Mouse (Mus musculus) hindbrain, embryonic 11.5 days (tissue): ENCODE data around the gene Abr. TPM values are rescaled to one million over a fixed set of nuclear protein-coding genes. Genes with fewer than 3 reads are reported as not detected.

Experiments
- ATAC-seq: fragments of 200-750 bp; cut with Nextera tagmentation; 2 replicates; pipeline ENCODE4 v1.8.0; 2017; ENCODE audit warnings: mild to moderate bottlenecking, moderate TSS enrichment, moderate library complexity; ENCODE audit not compliant: low FRiP score
- DNase-seq: peaks from one replicate; pipeline ENCODE4 v3.0.0-alpha.2; 2015; ENCODE audit warnings: low spot score
- H3K27ac ChIP-seq: fragments of 300-500 bp; sonication (generic); 2 replicates; pipeline ENCODE4 v1.5.1; 2014; ENCODE audit warnings: mild to moderate bottlenecking, low read depth, low read length
- H3K27me3 ChIP-seq: fragments of 300-500 bp; sonication (generic); 2 replicates; pipeline ENCODE4 v1.6.1; 2014; ENCODE audit warnings: mild to moderate bottlenecking, low read length, moderate library complexity, mixed read lengths; ENCODE audit not compliant: control insufficient read depth, insufficient read depth
- H3K36me3 ChIP-seq: fragments of 300-500 bp; sonication (generic); 2 replicates; pipeline ENCODE4 v1.6.1; 2014; ENCODE audit warnings: mild to moderate bottlenecking, low read length, moderate library complexity, mixed read lengths; ENCODE audit not compliant: control insufficient read depth, insufficient read depth
- H3K4me1 ChIP-seq: fragments of 300-500 bp; sonication (generic); replicated peaks from 2 replicates; pipeline ENCODE4 v1.6.1; 2014; ENCODE audit warnings: low read length, mixed read lengths; ENCODE audit not compliant: control insufficient read depth, insufficient read depth
- H3K4me2 ChIP-seq: fragments of 300-500 bp; sonication (generic); replicated peaks from 2 replicates; pipeline ENCODE4 v1.6.1; 2014; ENCODE audit warnings: mild to moderate bottlenecking, low read depth, low read length
- H3K4me3 ChIP-seq: fragments of 300-500 bp; sonication (generic); 2 replicates; pipeline ENCODE4 v1.5.1; 2014; ENCODE audit warnings: low read depth, low read length
- H3K9ac ChIP-seq: fragments of 300-500 bp; sonication (generic); 2 replicates; pipeline ENCODE4 v1.6.1; 2014; ENCODE audit warnings: low read depth, low read length
- H3K9me3 ChIP-seq: fragments of 300-500 bp; sonication (generic); 2 replicates; pipeline ENCODE4 v1.6.1; 2016; ENCODE audit warnings: low read length; ENCODE audit not compliant: control insufficient read depth
- WGBS: fragments of 180-500 bp; shearing (Covaris S2); extraction: QIAGEN DNeasy Blood & Tissue Kit; methylation state at CpG from one replicate; pipeline ENCODE4 v1.1.7; 2014; 5-methylcytosine and 5-hydroxymethylcytosine counted together
- polyA plus RNA-seq: library from polyadenylated mRNA; unstranded; fragments of >200 nt; fragmentation: Nextera tagmentation; extraction: Ambion mirVana; gene quantifications from 2 replicates; pipeline ENCODE4 v1.2.1, GENCODE M21; 2014

Gene Abr
- polyA plus RNA-seq, 1 experiment from 2014 or later = 35.8 TPM

DNA sequence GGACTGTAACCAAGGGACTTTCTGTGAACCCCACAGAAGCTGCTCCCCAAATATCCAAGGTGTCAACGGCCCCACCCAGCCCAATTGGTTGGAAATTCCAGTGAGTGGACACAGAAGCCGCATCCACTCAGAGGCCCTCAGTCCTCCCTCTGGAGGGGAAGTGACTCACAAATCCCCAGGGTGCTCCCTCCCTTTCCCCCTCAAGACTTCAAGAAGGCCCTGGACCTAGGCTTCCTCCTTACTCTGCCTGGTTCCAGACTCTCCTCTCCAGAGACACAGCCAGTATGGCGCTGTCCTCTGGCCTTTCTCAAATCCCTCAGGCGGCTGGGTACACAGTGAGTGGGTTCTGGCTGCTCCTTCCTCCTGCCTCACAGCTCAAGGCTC lies 124.4 kb downstream of the Abr start:
- Histone ChIP-seq H3K4me3 (no peak overlapping the region), H3K27ac (no peak overlapping the region), H3K9ac (no peak overlapping the region), H3K36me3 (no peaks in the 10 kb centered on the region), H3K4me1 (peaks cover 11% of the 10 kb centered on the region), H3K9me3 (no peaks in the 10 kb centered on the region), H3K27me3 (no peaks in the 10 kb centered on the region), H3K4me2 (no peak overlapping the region)
- ATAC-seq (no peak), DNase-seq (no peak)
- 86% methylated on average over 4 of the region's 4 CpGs for WGBS

DNA sequence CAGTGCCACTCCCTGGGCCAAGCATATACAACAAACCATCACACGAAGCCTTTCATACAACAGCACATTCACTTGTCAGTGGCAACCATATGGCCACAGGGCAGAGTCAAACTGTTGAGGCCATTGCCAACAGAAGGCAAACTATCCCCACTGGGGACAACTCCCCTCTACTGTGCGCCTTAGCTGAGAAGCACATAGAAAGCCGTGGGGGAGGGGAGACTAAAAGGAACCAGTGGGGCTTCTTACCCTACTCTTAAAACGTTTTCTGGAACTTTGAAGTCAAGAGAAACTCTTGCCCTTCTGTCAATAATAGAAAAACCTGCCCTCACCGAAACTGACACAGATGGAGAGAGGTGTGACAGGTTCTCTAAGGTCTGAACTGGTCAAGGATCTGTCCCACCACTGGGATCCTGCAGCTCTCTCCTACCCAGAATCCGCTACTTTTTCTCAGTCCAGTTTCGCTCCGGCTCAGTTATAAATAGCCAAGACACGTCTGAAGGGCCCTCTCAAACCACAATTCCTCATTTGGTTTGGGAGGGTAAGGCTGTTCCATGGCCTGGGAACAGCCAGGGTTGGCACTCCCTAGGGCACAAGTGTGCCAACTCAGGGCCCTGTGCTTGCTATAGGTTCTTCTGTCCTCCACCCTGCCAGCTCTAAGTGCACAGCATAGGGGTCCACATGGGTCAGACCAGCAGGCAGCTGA lies 124.9 kb downstream of the Abr start:
- DNase-seq = no peak
- Histone ChIP-seq H3K27me3 (no peaks in the 10 kb centered on the region), H3K4me1 (peaks cover 11% of the 10 kb centered on the region), H3K4me2 (no peak overlapping the region), H3K9me3 (no peaks in the 10 kb centered on the region), H3K9ac (no peak overlapping the region), H3K4me3 (no peak overlapping the region), H3K27ac (no peak overlapping the region), H3K36me3 (no peaks in the 10 kb centered on the region)
- 81% methylated on average over 9 of the region's 9 CpGs for WGBS
- no peak for ATAC-seq

DNA sequence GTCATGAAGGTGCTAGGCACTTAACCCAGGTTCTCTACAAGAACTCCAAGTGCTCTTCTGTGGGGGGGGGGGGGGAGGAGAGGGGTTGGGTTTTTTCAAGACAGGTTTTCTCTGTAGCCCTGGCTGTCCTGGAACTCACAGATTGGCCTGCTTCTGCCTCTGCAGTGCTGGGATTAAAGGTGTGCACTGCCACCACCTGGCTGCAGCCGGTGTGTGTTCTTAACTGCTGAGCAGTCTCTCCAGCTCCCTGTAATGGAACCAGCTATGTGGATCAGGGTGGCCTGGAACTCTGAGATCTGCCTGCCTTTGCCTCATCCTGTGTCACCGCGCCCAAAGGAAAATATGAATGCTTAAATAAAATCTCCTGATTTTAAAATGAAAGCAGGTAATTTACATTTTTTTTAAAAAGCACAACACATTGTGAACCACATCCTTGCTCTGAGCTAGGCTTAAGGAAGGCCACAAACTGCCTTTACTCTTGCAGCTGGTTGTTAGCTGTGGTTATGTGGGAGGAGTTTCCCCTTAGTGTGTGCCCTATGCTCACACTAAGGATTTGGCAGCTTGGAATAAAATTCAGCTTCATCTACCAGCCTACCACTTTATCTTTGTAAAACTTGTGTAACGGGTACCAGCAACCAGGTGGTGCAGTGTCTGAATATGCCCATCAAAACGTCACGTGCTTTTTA lies 125.9 kb downstream of the Abr start:
- Histone ChIP-seq H3K9ac (no peak overlapping the region), H3K9me3 (no peaks in the 10 kb centered on the region), H3K4me1 (peaks cover 11% of the 10 kb centered on the region), H3K27me3 (no peaks in the 10 kb centered on the region), H3K4me3 (no peak overlapping the region), H3K27ac (no peak overlapping the region), H3K36me3 (no peaks in the 10 kb centered on the region), H3K4me2 (no peak overlapping the region)
- ATAC-seq (no peak), DNase-seq (no peak)
- 73% methylated on average over 6 of the region's 6 CpGs for WGBS

DNA sequence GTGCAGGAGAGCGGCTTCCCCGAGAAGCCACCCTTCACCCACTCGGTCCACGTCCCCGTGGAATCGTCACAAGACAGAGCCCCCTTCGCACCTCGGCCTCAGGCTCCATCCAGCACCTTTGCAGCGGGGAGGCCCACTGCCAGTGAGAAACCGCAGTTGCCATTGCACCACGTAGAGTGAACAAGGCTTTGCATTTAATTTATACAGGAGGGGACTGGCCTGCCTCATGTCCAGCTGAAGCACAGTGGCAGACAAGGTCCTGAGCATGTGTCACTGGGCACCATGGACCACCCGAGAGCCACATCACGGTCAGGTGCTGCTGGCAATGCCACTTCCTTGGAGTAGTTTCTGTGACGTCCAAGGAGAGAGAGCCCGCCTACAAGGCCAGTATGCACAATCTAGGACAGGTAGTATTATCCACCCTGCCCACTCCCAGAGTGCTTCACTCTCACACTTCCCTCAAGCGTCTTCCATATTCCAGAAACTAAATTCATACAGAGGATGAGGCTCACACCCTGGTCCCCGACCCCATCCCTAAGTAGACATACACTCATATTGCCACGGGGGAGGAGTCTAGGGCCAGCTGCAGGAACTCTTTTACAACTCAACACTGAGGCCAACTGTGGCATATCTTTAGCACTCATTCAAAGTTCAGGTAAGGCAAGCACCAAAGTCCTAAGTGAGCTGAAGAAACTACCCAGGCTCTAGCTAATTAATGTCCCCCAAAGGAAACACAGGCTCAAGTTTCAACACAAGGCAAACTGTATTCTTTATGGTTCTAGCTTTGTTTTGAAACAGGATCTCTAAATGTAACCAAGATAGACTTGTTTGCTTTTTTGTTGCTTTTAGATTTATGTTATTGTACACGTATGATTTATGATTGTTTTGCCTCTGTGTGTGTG lies 126.7 kb downstream of the Abr start:
- peak; percentile 47; the same call in 1 of the 2 replicates for ATAC-seq
- peak overlapping the region; percentile 62 for H3K4me3 ChIP-seq
- peak overlapping the region; percentile 93; the same call in 1 of the 2 replicates for H3K27ac ChIP-seq
- peaks cover 11% of the 10 kb centered on the region for H3K4me1 ChIP-seq
- peak overlapping the region; percentile 90 for H3K9ac ChIP-seq
- 21% methylated on average over 19 of the region's 19 CpGs for WGBS
- H3K4me2 ChIP-seq = peak overlapping the region; percentile 91
- H3K36me3 ChIP-seq = no peaks in the 10 kb centered on the region
- peak; percentile 36 for DNase-seq
- no peaks in the 10 kb centered on the region for H3K9me3 ChIP-seq
- H3K27me3 ChIP-seq = no peaks in the 10 kb centered on the region

DNA sequence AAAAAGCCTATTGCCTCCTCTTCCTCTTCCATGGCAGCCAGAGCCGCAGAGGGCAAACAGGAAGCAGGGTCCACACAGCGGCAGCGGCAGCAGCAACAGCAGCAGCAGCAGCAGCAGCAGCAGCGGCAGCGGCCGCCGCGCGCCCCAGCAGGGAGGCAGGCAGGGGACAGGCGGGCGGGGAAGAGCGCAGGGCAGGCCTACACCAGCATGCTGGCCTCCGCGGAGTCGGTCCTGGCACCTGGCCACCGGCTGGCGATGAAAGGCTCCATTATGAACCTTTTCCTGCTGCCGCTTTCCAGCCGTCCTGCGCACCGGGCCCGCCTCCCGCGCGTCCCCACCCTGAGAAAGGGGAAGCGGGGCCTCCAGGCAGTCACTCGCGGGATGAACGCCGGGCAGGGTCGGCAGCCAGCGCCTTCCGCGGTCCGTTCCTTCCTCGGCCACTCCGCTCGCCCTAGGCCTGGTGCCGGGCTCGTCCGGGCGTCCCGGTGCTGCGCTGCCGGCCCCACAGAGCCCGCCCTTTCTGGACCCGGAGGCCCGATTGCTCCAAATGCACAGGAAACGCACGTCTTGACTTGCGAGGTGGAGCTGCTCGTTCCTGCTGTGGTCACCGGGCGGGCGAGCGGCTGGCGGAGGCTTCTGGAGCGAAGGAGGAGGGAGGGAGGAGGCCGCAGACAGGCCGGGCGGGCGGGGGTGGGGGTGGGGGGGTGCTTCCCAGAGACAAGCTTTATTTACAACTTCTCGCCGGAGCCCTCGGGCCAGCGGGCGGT lies 127.6 kb downstream of the Abr start:
- peaks cover 11% of the 10 kb centered on the region for H3K4me1 ChIP-seq
- peak overlapping the region; percentile 90 for H3K9ac ChIP-seq
- DNase-seq (peak; percentile 75), ATAC-seq (peak; percentile 68)
- H3K9me3 ChIP-seq = no peaks in the 10 kb centered on the region
- no peaks in the 10 kb centered on the region for H3K27me3 ChIP-seq
- no peaks in the 10 kb centered on the region for H3K36me3 ChIP-seq
- under 1% methylated on average over 49 of the region's 67 CpGs for WGBS
- H3K4me3 ChIP-seq = peak overlapping the region; percentile 62
- H3K4me2 ChIP-seq = peak overlapping the region; percentile 91
- H3K27ac ChIP-seq = peak overlapping the region; percentile 93

DNA sequence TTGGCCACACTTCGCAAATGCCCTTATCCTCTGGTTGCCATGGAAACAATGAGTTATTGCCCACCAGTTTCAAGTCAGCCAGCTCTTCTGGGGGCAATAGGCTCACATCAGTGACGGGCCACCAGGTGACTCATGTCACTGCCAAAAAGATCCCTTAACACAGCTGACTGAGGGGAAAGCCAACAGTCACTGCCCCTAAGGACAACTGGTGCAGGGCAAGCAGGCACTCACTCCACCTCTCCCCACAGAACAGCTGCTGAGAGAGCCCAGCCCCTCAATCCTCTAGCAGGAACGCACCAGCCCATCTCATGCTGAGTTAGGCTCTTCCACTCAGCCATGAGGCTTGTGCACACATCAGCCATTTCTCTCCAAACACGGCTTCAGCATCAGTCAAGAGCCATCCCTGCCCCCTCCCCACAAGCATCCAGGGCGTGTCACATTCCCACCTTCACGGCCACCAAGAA lies 128.3 kb downstream of the Abr start:
- ATAC-seq (peak; percentile 53), DNase-seq (peak; percentile 46)
- Histone ChIP-seq H3K9me3 (no peaks in the 10 kb centered on the region), H3K4me1 (peaks cover 11% of the 10 kb centered on the region), H3K9ac (peak overlapping the region; percentile 90), H3K27ac (peak overlapping the region; percentile 93), H3K4me3 (peak overlapping the region; percentile 62), H3K36me3 (no peaks in the 10 kb centered on the region), H3K4me2 (peak overlapping the region; percentile 91), H3K27me3 (no peaks in the 10 kb centered on the region)
- 9% methylated on average over 6 of the region's 6 CpGs for WGBS

DNA sequence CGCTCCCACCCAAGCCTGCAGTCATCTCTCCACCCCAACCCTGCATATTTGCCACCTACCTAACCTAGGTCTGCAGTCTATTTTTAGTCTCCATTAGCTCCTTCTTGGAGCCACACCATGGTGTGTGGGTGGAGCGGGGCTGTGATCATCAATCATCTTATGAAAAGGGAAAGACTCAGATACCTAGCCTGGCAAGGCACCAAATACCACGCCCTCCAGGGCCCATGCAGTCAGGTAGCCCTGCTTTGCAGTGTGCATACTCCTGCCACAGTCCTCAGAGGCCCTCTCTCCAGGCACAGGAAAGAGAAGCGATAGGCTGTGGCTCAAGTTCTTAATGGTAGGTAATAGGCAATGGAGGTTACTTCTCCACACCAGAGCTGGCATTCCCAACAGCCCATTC lies 128.9 kb downstream of the Abr start:
- ATAC-seq = no peak
- no peak overlapping the region for H3K4me3 ChIP-seq
- H3K4me1 ChIP-seq = peaks cover 11% of the 10 kb centered on the region
- H3K36me3 ChIP-seq = no peaks in the 10 kb centered on the region
- peak overlapping the region; percentile 91 for H3K4me2 ChIP-seq
- no peak for DNase-seq
- H3K9me3 ChIP-seq = no peaks in the 10 kb centered on the region
- WGBS = 87% methylated on average over 4 of the region's 4 CpGs
- no peak overlapping the region for H3K27ac ChIP-seq
- H3K27me3 ChIP-seq = no peaks in the 10 kb centered on the region
- no peak overlapping the region for H3K9ac ChIP-seq

DNA sequence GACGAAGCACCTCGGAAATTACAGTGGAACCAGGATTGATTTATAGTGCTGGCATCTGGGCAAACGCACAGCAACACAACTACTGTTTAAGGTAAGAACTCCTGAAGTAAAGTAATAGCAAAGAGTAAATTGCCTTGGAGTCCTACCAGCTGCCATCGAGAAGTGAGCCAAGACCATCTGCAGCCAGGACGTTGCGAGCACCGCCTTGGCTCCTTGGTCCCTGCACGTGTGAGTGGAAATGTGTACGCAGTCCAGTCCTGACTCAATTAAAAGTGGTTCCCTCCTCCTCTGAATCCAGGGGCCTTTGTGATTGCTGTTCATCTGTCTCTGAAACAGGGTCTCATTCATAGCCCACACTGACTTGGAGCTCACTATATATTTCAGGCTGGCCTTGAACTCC lies 130.3 kb downstream of the Abr start:
- no peaks in the 10 kb centered on the region for H3K36me3 ChIP-seq
- WGBS = 93% methylated on average over 9 of the region's 9 CpGs
- no peaks in the 10 kb centered on the region for H3K9me3 ChIP-seq
- H3K4me3 ChIP-seq = no peak overlapping the region
- no peak overlapping the region for H3K27ac ChIP-seq
- no peaks in the 10 kb centered on the region for H3K27me3 ChIP-seq
- no peak overlapping the region for H3K9ac ChIP-seq
- H3K4me2 ChIP-seq = no peak overlapping the region
- DNase-seq (no peak), ATAC-seq (no peak)
- peaks cover 11% of the 10 kb centered on the region for H3K4me1 ChIP-seq
